Mouse (Mus musculus): ENCODE data around the gene Asprv1. TPM values are rescaled to one million over a fixed set of nuclear protein-coding genes. Genes with fewer than 3 reads are reported as not detected.

Asprv1 gene
- polyA plus RNA-seq, 2 experiments = 0.28 to 0.33 TPM

GRCm38 (mm10) chr6:86599951-86600414, 28.0 kb upstream of the Asprv1 start:
- Histone ChIP-seq H3K4me2 (ENCODE audit: low read depth) (peak overlapping the region; percentile 45), H3K9ac (replicated peaks) (0 out of 2 replicates have a peak overlapping the region, but pooled peaks have one; percentile 43), H3K36me3 (replicated peaks; ENCODE audit: control insufficient read depth, insufficient read depth, low read depth) (no peaks in the 10 kb centered on the region), H3K27me3 (ENCODE audit: control insufficient read depth, insufficient read depth, low read length) (no peaks in the 10 kb centered on the region), H3K27ac (peak overlapping the region; percentile 71), H3K4me3 (ENCODE audit: insufficient read depth in 1 of 2, low read depth in 2 of 2, low read length in 2 of 2) (no peak overlapping the region), H3K9me3 (ENCODE audit: control insufficient read depth, low read length) (no peaks in the 10 kb centered on the region), H3K4me1 (replicated peaks; ENCODE audit: control insufficient read depth in 2 of 2, insufficient read depth in 2 of 2, low read length in 1 of 2) (peaks cover 19 to 20% of the 10 kb centered on the region in 2 experiments)
- WGBS (ENCODE audit: insufficient replicate concordance) = 18% methylated on average over 6 of the region's 6 CpGs
- peak in 2 of 3 experiments; percentile 43 to 50 for DNase-seq (ENCODE audit: low read depth in 3 of 3, low spot score in 3 of 3)
- TF ChIP-seq CTCF (IDR thresholded peaks at IDR 0.05; ENCODE audit: low read depth) (no peak), EP300 (IDR thresholded peaks at IDR 0.05; ENCODE audit: low read depth) (no peak)
- peak; percentile 69 for ATAC-seq (ENCODE audit: insufficient read depth)

- H3K4me3 ChIP-seq (ENCODE audit: insufficient read depth in 1 of 2, low read depth in 2 of 2, low read length in 2 of 2) = no peak overlapping the region
- H3K4me2 ChIP-seq (ENCODE audit: low read depth) = no peak overlapping the region
- no peaks in the 10 kb centered on the region for H3K9me3 ChIP-seq (ENCODE audit: control insufficient read depth, low read length)
- H3K4me1 ChIP-seq (replicated peaks; ENCODE audit: control insufficient read depth in 2 of 2, insufficient read depth in 2 of 2, low read length in 1 of 2) = peaks cover 4 to 9% of the 10 kb centered on the region in 2 experiments
- no peaks in the 10 kb centered on the region for H3K27me3 ChIP-seq (ENCODE audit: control insufficient read depth, insufficient read depth, low read length)
- DNase-seq (ENCODE audit: low read depth in 3 of 3, low spot score in 3 of 3) (no peak), ATAC-seq (ENCODE audit: insufficient read depth) (no peak)
- TF ChIP-seq CTCF (IDR thresholded peaks at IDR 0.05; ENCODE audit: low read depth) (no peak), EP300 (IDR thresholded peaks at IDR 0.05; ENCODE audit: low read depth) (no peak)
- H3K36me3 ChIP-seq (replicated peaks; ENCODE audit: control insufficient read depth, insufficient read depth, low read depth) = no peaks in the 10 kb centered on the region
- no peak overlapping the region for H3K27ac ChIP-seq
- no peak overlapping the region; the same call in 1 of the 2 replicates for H3K9ac ChIP-seq (replicated peaks)
- 65% methylated on average over 7 of the region's 7 CpGs for WGBS (ENCODE audit: insufficient replicate concordance)
Observed at GRCm38 (mm10) chr6:86605260-86605659, 22.7 kb upstream of the Asprv1 start.

GRCm38 (mm10) chr6:86606289-86606688, 21.7 kb upstream of the Asprv1 start:
- H3K27me3 ChIP-seq (ENCODE audit: control insufficient read depth, insufficient read depth, low read length) = no peaks in the 10 kb centered on the region
- H3K9ac ChIP-seq (replicated peaks) = no peak overlapping the region
- H3K4me2 ChIP-seq (ENCODE audit: low read depth) = no peak overlapping the region
- H3K4me3 ChIP-seq (ENCODE audit: insufficient read depth in 1 of 2, low read depth in 2 of 2, low read length in 2 of 2) = no peak overlapping the region
- ATAC-seq (ENCODE audit: insufficient read depth) (peak; percentile 34; the same call in 1 of the 2 replicates), DNase-seq (ENCODE audit: low read depth in 3 of 3, low spot score in 3 of 3) (no peak)
- no peaks in the 10 kb centered on the region for H3K36me3 ChIP-seq (replicated peaks; ENCODE audit: control insufficient read depth, insufficient read depth, low read depth)
- no peaks in the 10 kb centered on the region for H3K9me3 ChIP-seq (ENCODE audit: control insufficient read depth, low read length)
- WGBS (ENCODE audit: insufficient replicate concordance) = 48% methylated on average over 4 of the region's 4 CpGs
- H3K4me1 ChIP-seq (replicated peaks; ENCODE audit: control insufficient read depth in 2 of 2, insufficient read depth in 2 of 2, low read length in 1 of 2) = peaks cover 0 to 5% of the 10 kb centered on the region in 2 experiments; a peak in 1 of 4 replicates
- H3K27ac ChIP-seq = no peak overlapping the region
- TF ChIP-seq EP300 (IDR thresholded peaks at IDR 0.05; ENCODE audit: low read depth) = no peak

- peaks cover 0 to 5% of the 10 kb centered on the region in 2 experiments; a peak in 1 of 4 replicates for H3K4me1 ChIP-seq (replicated peaks; ENCODE audit: control insufficient read depth in 2 of 2, insufficient read depth in 2 of 2, low read length in 1 of 2)
- no peak overlapping the region for H3K4me3 ChIP-seq (ENCODE audit: insufficient read depth in 1 of 2, low read depth in 2 of 2, low read length in 2 of 2)
- H3K27ac ChIP-seq = no peak overlapping the region
- no peak overlapping the region for H3K4me2 ChIP-seq (ENCODE audit: low read depth)
- no peak for ATAC-seq (ENCODE audit: insufficient read depth)
- no peaks in the 10 kb centered on the region for H3K9me3 ChIP-seq (ENCODE audit: control insufficient read depth, low read length)
- H3K27me3 ChIP-seq (ENCODE audit: control insufficient read depth, insufficient read depth, low read length) = no peaks in the 10 kb centered on the region
- no peak for DNase-seq (ENCODE audit: low read depth in 3 of 3, low spot score in 3 of 3)
- 42% methylated on average over 6 of the region's 6 CpGs for WGBS (ENCODE audit: insufficient replicate concordance)
- no peak overlapping the region for H3K9ac ChIP-seq (replicated peaks)
- no peaks in the 10 kb centered on the region for H3K36me3 ChIP-seq (replicated peaks; ENCODE audit: control insufficient read depth, insufficient read depth, low read depth)
- TF ChIP-seq CTCF (IDR thresholded peaks at IDR 0.05; ENCODE audit: low read depth) = no peak
- TF ChIP-seq EP300 (IDR thresholded peaks at IDR 0.05; ENCODE audit: low read depth) = no peak
Observed at GRCm38 (mm10) chr6:86607471-86607870, 20.5 kb upstream of the Asprv1 start.

GRCm38 (mm10) chr6:86609235-86609634, 18.7 kb upstream of the Asprv1 start:
- peaks cover 0 to 5% of the 10 kb centered on the region in 2 experiments; a peak in 1 of 4 replicates for H3K4me1 ChIP-seq (replicated peaks; ENCODE audit: control insufficient read depth in 2 of 2, insufficient read depth in 2 of 2, low read length in 1 of 2)
- no peak overlapping the region for H3K27ac ChIP-seq
- ATAC-seq (ENCODE audit: insufficient read depth) = no peak

More at GRCm38 (mm10) chr6:86609235-86609634, 18.7 kb upstream of the Asprv1 start:
- Histone ChIP-seq H3K4me3 (ENCODE audit: insufficient read depth in 1 of 2, low read depth in 2 of 2, low read length in 2 of 2) (no peak overlapping the region), H3K4me2 (ENCODE audit: low read depth) (no peak overlapping the region), H3K9ac (replicated peaks) (no peak overlapping the region), H3K27me3 (ENCODE audit: control insufficient read depth, insufficient read depth, low read length) (no peaks in the 10 kb centered on the region), H3K36me3 (replicated peaks; ENCODE audit: control insufficient read depth, insufficient read depth, low read depth) (no peaks in the 10 kb centered on the region), H3K9me3 (ENCODE audit: control insufficient read depth, low read length) (no peaks in the 10 kb centered on the region)
- 56% methylated on average over 6 of the region's 6 CpGs for WGBS (ENCODE audit: insufficient replicate concordance)
- TF ChIP-seq CTCF (IDR thresholded peaks at IDR 0.05; ENCODE audit: low read depth) (no peak), EP300 (IDR thresholded peaks at IDR 0.05; ENCODE audit: low read depth) (no peak)
- DNase-seq (ENCODE audit: low read depth in 3 of 3, low spot score in 3 of 3) = no peak
